Mouse (Mus musculus): Measurements from ENCODE around the gene Epx.

DNA sequence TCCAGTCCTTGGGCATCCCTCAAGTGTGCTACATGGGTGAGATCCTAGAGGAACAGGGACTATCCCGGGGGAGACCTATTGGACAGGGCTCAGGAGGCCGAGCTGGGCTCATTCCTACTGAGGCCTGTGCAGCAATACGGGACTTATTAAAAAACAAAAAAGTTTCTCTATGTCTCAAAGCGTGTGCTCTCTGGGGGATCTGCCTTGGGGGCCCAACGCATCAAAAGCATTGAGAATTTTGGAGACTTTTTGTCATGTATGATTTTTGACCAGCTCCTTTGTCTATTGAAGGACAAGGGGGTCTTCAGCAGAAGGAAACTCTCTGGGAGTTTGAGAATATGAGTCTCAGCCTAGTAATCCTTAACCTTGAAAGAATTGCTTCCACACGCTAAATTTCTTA, 16.8 kb upstream of the Epx start, which contains the start of gene Olfr462:
- TF ChIP-seq ZC3H11A (IDR thresholded peaks at IDR 0.05; ENCODE audit: borderline replicate concordance, low read depth, low read length), result no peak
- no peak for TF ChIP-seq ZNF384 (IDR thresholded peaks at IDR 0.05; ENCODE audit: low read depth, low read length)

All from ES-E14 (cell line).